Mouse (Mus musculus) hindbrain, embryonic 10.5 days (tissue): ENCODE measurements around the gene Znrf1. TPM values are rescaled to one million over a fixed set of nuclear protein-coding genes. Genes with fewer than 3 reads are reported as not detected.

ENCODE experiments used
- DNase-seq: peaks from one replicate; pipeline ENCODE4 v3.0.0-alpha.2; 2017; ENCODE audit warnings: low spot score
- H3K27ac ChIP-seq: fragments of 300-500 bp; sonication (generic); 2 replicates; pipeline ENCODE4 v1.5.1; 2016; ENCODE audit warnings: mild to moderate bottlenecking, moderate library complexity
- H3K27me3 ChIP-seq: fragments of 300-500 bp; sonication (generic); 2 replicates; pipeline ENCODE4 v1.6.1; 2016; ENCODE audit warnings: mild to moderate bottlenecking; ENCODE audit not compliant: poor library complexity, insufficient read depth, severe bottlenecking
- H3K36me3 ChIP-seq: fragments of 300-500 bp; sonication (generic); 2 replicates; pipeline ENCODE4 v1.6.1; 2016; ENCODE audit warnings: mild to moderate bottlenecking, moderate library complexity
- H3K4me1 ChIP-seq: fragments of 300-500 bp; sonication (generic); replicated peaks from 2 replicates; pipeline ENCODE4 v1.6.1; 2016; ENCODE audit warnings: mild to moderate bottlenecking
- H3K4me3 ChIP-seq: fragments of 300-500 bp; sonication (generic); 2 replicates; pipeline ENCODE4 v1.5.1; 2016; ENCODE audit warnings: mild to moderate bottlenecking, moderate library complexity
- H3K9me3 ChIP-seq: fragments of 300-500 bp; sonication (generic); 2 replicates; pipeline ENCODE4 v1.6.1; 2016; ENCODE audit warnings: mild to moderate bottlenecking, moderate library complexity
- WGBS: fragments of 180-500 bp; shearing (Covaris S2); methylation state at CpG from one replicate; pipeline ENCODE4 v1.1.7; 2016; 5-methylcytosine and 5-hydroxymethylcytosine counted together
- polyA plus RNA-seq: library from polyadenylated mRNA; unstranded; fragments of >200 nt; fragmentation: Nextera tagmentation; extraction: Ambion mirVana; gene quantifications from 2 replicates; pipeline ENCODE4 v1.2.1, GENCODE M21; 2016

The Znrf1 gene
- polyA plus RNA-seq, 1 experiment from 2014 or later, result 52.5 TPM

GRCm38 (mm10) chr8:111657312-111657854 is 121.5 kb downstream of the Znrf1 start:
- WGBS, result 33% methylated on average over 1 of the region's 1 CpGs
- H3K36me3 ChIP-seq, result peaks cover 27% of the 10 kb centered on the region

GRCm38 (mm10) chr8:111658819-111659423 is 123.0 kb downstream of the Znrf1 start:
- no peak for DNase-seq
- Histone ChIP-seq H3K27ac (no peak overlapping the region), H3K27me3 (no peaks in the 10 kb centered on the region), H3K4me1 (peaks cover 11% of the 10 kb centered on the region), H3K4me3 (no peak overlapping the region), H3K9me3 (no peaks in the 10 kb centered on the region), H3K36me3 (peaks cover 27% of the 10 kb centered on the region)
- 90% methylated on average over 6 of the region's 6 CpGs for WGBS

More at GRCm38 (mm10) chr8:111657312-111657854, 121.5 kb downstream of the Znrf1 start:
- no peak for DNase-seq
- H3K9me3 ChIP-seq, result no peaks in the 10 kb centered on the region
- H3K4me1 ChIP-seq, result peaks cover 11% of the 10 kb centered on the region
- no peak overlapping the region for H3K4me3 ChIP-seq
- no peaks in the 10 kb centered on the region for H3K27me3 ChIP-seq
- no peak overlapping the region for H3K27ac ChIP-seq

GRCm38 (mm10) chr8:111662473-111662872 is 126.6 kb downstream of the Znrf1 start:
- DNase-seq, result peak; percentile 66
- Histone ChIP-seq H3K27me3 (no peaks in the 10 kb centered on the region), H3K4me3 (no peak overlapping the region), H3K27ac (no peak overlapping the region), H3K9me3 (no peaks in the 10 kb centered on the region), H3K4me1 (peaks cover 3% of the 10 kb centered on the region; the same call in 1 of the 2 replicates), H3K36me3 (peaks cover 43% of the 10 kb centered on the region)
- 88% methylated on average over 3 of the region's 3 CpGs for WGBS

- WGBS, result 87% methylated on average over 2 of the region's 2 CpGs
- no peaks in the 10 kb centered on the region for H3K27me3 ChIP-seq
- no peak overlapping the region for H3K27ac ChIP-seq
- no peak overlapping the region for H3K4me3 ChIP-seq
- H3K36me3 ChIP-seq, result peaks cover 58% of the 10 kb centered on the region
- peaks cover 5% of the 10 kb centered on the region; the same call in 1 of the 2 replicates for H3K9me3 ChIP-seq
- no peak for DNase-seq
- H3K4me1 ChIP-seq, result no peaks in the 10 kb centered on the region
Observed at GRCm38 (mm10) chr8:111666751-111667150, 130.9 kb downstream of the Znrf1 start.

Other genes with a start within 250 kb of the Znrf1 start
- 77.6 and 100.0 TPM in 2 replicates for gene Rfwd3, start 235.9 kb upstream of the Znrf1 start, polyA plus RNA-seq
- 0.63 and 0.65 TPM in 2 replicates for gene Mlkl, start 197.9 kb upstream of the Znrf1 start, polyA plus RNA-seq
- 0.09 and 0.16 TPM in 2 replicates for gene Fa2h, start 142.3 kb upstream of the Znrf1 start, polyA plus RNA-seq
- gene Wdr59, start 14.0 kb upstream of the Znrf1 start, polyA plus RNA-seq, result 3.8 and 4.8 TPM in 2 replicates
- 0.24 and 0.26 TPM in 2 replicates for gene Ldhd, start 94.3 kb downstream of the Znrf1 start, polyA plus RNA-seq
- 20.2 and 23.8 TPM in 2 replicates for gene Zfp1, start 107.3 kb downstream of the Znrf1 start, polyA plus RNA-seq
- gene Ctrb1, start 154.9 kb downstream of the Znrf1 start, polyA plus RNA-seq, result not detected in 2 replicates
- 61.6 and 63.9 TPM in 2 replicates for gene Bcar1, start 207.7 kb downstream of the Znrf1 start, polyA plus RNA-seq